Mouse (Mus musculus) limb, embryonic 15.5 days (tissue): Measurements from ENCODE around the gene Gm10322. TPM values are rescaled to one million over a fixed set of nuclear protein-coding genes. Genes with fewer than 3 reads are reported as not detected.

Source experiments
- ATAC-seq: fragments of 200-750 bp; cut with Nextera tagmentation; 2 replicates; pipeline ENCODE4 v1.8.0; 2017; ENCODE audit warnings: low read depth, moderate TSS enrichment; ENCODE audit not compliant: insufficient number of reproducible peaks, low FRiP score, low TSS enrichment
- H3K27ac ChIP-seq: fragments of 300-500 bp; sonication (generic); 2 replicates; pipeline ENCODE4 v1.5.1; 2015; ENCODE audit warnings: moderate library complexity, mild to moderate bottlenecking, inconsistent platforms
- H3K27me3 ChIP-seq: fragments of 300-500 bp; sonication (generic); 2 replicates; pipeline ENCODE4 v1.6.1; 2015; ENCODE audit warnings: inconsistent platforms
- H3K36me3 ChIP-seq: fragments of 300-500 bp; sonication (generic); 2 replicates; pipeline ENCODE4 v1.6.1; 2015; ENCODE audit warnings: inconsistent platforms
- H3K4me1 ChIP-seq: fragments of 300-500 bp; sonication (generic); 2 replicates; pipeline ENCODE4 v1.6.1; 2015; ENCODE audit warnings: inconsistent platforms
- H3K4me2 ChIP-seq: fragments of 300-500 bp; sonication (generic); 2 replicates; pipeline ENCODE4 v1.6.1; 2015; ENCODE audit warnings: mild to moderate bottlenecking, inconsistent platforms
- H3K4me3 ChIP-seq: fragments of 300-500 bp; sonication (generic); 2 replicates; pipeline ENCODE4 v1.5.1; 2015; ENCODE audit warnings: mild to moderate bottlenecking, inconsistent platforms
- H3K9ac ChIP-seq: fragments of 300-500 bp; sonication (generic); 2 replicates; pipeline ENCODE4 v1.6.1; 2015; ENCODE audit warnings: inconsistent platforms
- H3K9me3 ChIP-seq: fragments of 300-500 bp; sonication (generic); 2 replicates; pipeline ENCODE4 v1.6.1; 2016; ENCODE audit warnings: inconsistent platforms
- WGBS: fragments of 180-500 bp; shearing (Covaris S2); methylation state at CpG from one replicate; pipeline ENCODE4 v1.1.7; 2015; 5-methylcytosine and 5-hydroxymethylcytosine counted together
- polyA plus RNA-seq: library from polyadenylated mRNA; unstranded; fragments of >200 nt; fragmentation: Nextera tagmentation; extraction: Ambion mirVana; gene quantifications from 2 replicates; pipeline ENCODE4 v1.2.1, GENCODE M21; 2015

Gene Gm10322
- polyA plus RNA-seq, 1 experiment from 2014 or later, result not detected

DNA sequence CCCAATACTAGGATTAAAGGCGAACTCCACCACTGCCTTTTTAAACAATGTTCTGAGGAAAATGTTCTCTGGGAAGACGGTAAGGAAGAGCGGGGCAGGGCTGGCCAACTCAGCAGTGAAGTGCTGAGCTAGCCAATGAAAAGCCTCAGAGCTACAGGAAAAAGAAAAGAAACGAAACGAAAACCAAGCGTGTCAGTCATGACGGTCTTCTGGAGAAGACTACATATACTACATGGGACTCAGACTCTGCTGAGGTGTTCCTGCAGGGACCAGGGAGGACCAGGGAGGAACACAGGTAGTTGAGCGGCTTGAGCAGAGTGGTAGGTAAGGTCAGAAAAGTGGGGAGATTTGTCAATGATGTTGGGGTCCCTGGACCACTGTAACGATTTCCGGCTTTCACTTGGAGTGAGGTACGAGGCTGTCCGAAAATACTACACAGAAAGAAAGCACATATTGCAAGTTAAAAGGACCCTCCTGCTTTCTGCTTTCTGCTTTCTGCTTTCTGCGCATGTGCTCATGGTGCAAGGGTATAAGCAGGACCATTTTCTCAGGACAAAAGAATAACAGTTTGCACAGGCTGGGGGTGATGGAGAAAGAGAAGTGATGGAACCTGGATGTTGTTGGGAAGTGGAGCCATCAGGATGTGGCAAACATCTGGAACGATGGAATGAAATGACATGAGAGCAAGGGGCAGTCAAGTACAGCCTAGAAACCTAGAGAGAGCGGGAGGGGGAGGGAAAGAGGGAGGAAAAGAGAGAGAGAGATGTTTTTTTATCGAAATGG lies 21.1 kb downstream of the Gm10322 start:
- Histone ChIP-seq H3K36me3 (no peaks in the 10 kb centered on the region), H3K4me3 (peak overlapping the region; percentile 17), H3K4me2 (peak overlapping the region; percentile 17; the same call in 1 of the 2 replicates), H3K9ac (no peak overlapping the region), H3K4me1 (peaks cover 10% of the 10 kb centered on the region; the same call in 1 of the 2 replicates), H3K27me3 (no peaks in the 10 kb centered on the region), H3K27ac (peak overlapping the region; percentile 77), H3K9me3 (no peaks in the 10 kb centered on the region)
- 60% methylated on average over 16 of the region's 16 CpGs for WGBS
- ATAC-seq, result no peak

DNA sequence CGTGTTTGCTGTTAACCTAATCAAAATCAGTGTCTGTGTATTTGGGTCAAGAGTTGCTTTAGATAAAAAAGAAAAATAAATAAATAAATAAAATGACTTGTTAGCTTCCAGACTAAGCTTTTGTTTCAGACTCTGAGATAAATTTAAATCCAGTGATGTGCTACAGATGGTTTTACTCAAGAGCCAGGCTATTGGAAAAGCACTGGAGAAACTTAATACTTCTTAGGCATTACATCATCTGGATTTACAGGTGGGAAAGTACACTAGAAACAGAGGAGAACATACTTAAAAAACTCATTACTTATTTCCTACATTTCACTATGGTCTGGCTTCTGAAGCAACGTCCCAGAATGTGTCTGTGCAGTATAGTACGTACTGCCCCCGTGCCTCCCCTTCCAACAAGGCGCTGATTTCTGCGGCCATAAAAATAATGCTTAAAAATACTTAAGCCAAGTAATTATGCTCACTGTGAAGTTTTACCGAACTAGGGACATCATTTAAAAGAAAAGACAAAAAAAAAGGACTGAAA lies 21.8 kb downstream of the Gm10322 start:
- 24% methylated on average over 7 of the region's 7 CpGs for WGBS
- Histone ChIP-seq H3K27ac (peak overlapping the region; percentile 77), H3K9me3 (no peaks in the 10 kb centered on the region), H3K9ac (no peak overlapping the region), H3K4me3 (peak overlapping the region; percentile 17; the same call in 1 of the 2 replicates), H3K4me1 (peaks cover 10% of the 10 kb centered on the region; the same call in 1 of the 2 replicates), H3K4me2 (peak overlapping the region; percentile 22), H3K36me3 (no peaks in the 10 kb centered on the region), H3K27me3 (no peaks in the 10 kb centered on the region)
- ATAC-seq, result peak; percentile 82

- H3K27me3 ChIP-seq, result no peaks in the 10 kb centered on the region
These were observed 22.7 kb downstream of the Gm10322 start for GRCm38 (mm10) chr10:59638576-59638975.

GRCm38 (mm10) chr10:59642659-59643377 lies 27.0 kb downstream of the Gm10322 start:
- WGBS, result 72% methylated on average over 8 of the region's 8 CpGs
- Histone ChIP-seq H3K9me3 (no peaks in the 10 kb centered on the region), H3K4me1 (peaks cover 6% of the 10 kb centered on the region; the same call in 1 of the 2 replicates), H3K9ac (no peak overlapping the region), H3K27ac (no peak overlapping the region), H3K27me3 (no peaks in the 10 kb centered on the region), H3K4me2 (no peak overlapping the region), H3K36me3 (no peaks in the 10 kb centered on the region), H3K4me3 (no peak overlapping the region)
- ATAC-seq, result no peak

More at GRCm38 (mm10) chr10:59638576-59638975, 22.7 kb downstream of the Gm10322 start:
- Histone ChIP-seq H3K4me2 (no peak overlapping the region), H3K27ac (peak overlapping the region; percentile 75; the same call in 1 of the 2 replicates), H3K4me1 (peaks cover 10% of the 10 kb centered on the region; the same call in 1 of the 2 replicates), H3K9ac (no peak overlapping the region), H3K36me3 (no peaks in the 10 kb centered on the region), H3K9me3 (no peaks in the 10 kb centered on the region), H3K4me3 (no peak overlapping the region)
- 61% methylated on average over 6 of the region's 6 CpGs for WGBS
- no peak for ATAC-seq

- no peaks in the 10 kb centered on the region for H3K36me3 ChIP-seq
- no peaks in the 10 kb centered on the region for H3K9me3 ChIP-seq
- no peak for ATAC-seq
- H3K27me3 ChIP-seq, result no peaks in the 10 kb centered on the region
- no peak overlapping the region for H3K27ac ChIP-seq
- no peak overlapping the region for H3K9ac ChIP-seq
- H3K4me2 ChIP-seq, result no peak overlapping the region
- no peak overlapping the region for H3K4me3 ChIP-seq
- 83% methylated on average over 9 of the region's 9 CpGs for WGBS
- no peaks in the 10 kb centered on the region; the same call in 1 of the 2 replicates for H3K4me1 ChIP-seq
These were observed 27.8 kb downstream of the Gm10322 start for GRCm38 (mm10) chr10:59643645-59644044.

DNA sequence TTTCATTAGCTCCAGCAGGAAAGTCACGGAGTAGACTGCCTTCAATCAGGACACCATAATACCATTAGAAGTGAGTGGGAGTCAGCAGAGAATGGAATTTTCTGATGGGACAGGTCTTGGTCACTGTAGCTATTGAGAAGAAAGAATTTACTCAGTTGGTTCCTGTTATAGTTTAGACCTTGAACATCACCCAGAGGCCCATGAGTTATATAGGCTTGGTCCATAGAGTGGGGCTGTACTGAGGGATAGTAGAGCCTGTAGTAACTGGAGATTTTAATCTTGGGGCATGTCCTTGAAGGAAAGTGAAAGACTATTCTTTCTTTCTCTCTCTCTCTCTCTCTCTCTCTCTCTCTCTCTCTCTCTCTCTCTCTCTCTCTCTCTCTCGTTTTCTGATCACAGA lies 28.8 kb downstream of the Gm10322 start:
- WGBS, result 61% methylated on average over 2 of the region's 2 CpGs
- Histone ChIP-seq H3K27ac (no peak overlapping the region), H3K27me3 (no peaks in the 10 kb centered on the region), H3K9me3 (no peaks in the 10 kb centered on the region; the same call in 1 of the 2 replicates), H3K4me3 (no peak overlapping the region), H3K4me2 (no peak overlapping the region), H3K36me3 (no peaks in the 10 kb centered on the region), H3K9ac (no peak overlapping the region), H3K4me1 (no peaks in the 10 kb centered on the region)
- ATAC-seq, result no peak

GRCm38 (mm10) chr10:59645153-59645552 lies 29.3 kb downstream of the Gm10322 start:
- WGBS, result 65% methylated on average over 4 of the region's 4 CpGs
- H3K36me3 ChIP-seq, result no peaks in the 10 kb centered on the region
- H3K4me3 ChIP-seq, result no peak overlapping the region
- no peak for ATAC-seq
- H3K27ac ChIP-seq, result no peak overlapping the region
- no peaks in the 10 kb centered on the region for H3K27me3 ChIP-seq
- no peaks in the 10 kb centered on the region for H3K4me1 ChIP-seq
- H3K9ac ChIP-seq, result no peak overlapping the region
- no peaks in the 10 kb centered on the region; the same call in 1 of the 2 replicates for H3K9me3 ChIP-seq
- no peak overlapping the region for H3K4me2 ChIP-seq

GRCm38 (mm10) chr10:59646821-59647378 lies 31.0 kb downstream of the Gm10322 start:
- Histone ChIP-seq H3K27ac (no peak overlapping the region), H3K4me2 (no peak overlapping the region), H3K4me1 (no peaks in the 10 kb centered on the region), H3K4me3 (no peak overlapping the region), H3K27me3 (no peaks in the 10 kb centered on the region), H3K9ac (no peak overlapping the region), H3K36me3 (no peaks in the 10 kb centered on the region), H3K9me3 (no peaks in the 10 kb centered on the region; the same call in 1 of the 2 replicates)
- WGBS, result 89% methylated on average over 5 of the region's 5 CpGs
- no peak for ATAC-seq

DNA sequence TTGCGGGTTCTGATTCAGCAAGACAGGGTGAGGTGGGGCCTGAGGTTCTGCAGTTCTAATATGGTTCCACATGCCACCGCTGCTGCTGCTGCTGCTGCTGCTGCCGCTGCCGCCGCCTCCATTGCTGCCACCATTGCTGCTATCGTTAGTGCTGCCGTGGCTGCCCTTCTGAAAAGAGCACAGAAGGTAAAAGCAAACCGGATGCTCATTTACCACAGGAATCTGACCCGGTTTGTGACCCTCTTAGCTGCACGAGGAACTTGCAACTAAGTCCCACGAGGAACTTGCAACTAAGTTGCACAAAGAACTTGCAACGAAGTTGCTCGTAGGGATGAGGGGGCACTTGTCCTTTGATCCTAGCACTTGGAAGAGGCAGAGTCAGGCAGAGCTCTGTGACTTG lies 40.9 kb downstream of the Gm10322 start:
- Histone ChIP-seq H3K4me3 (no peak overlapping the region), H3K4me2 (no peak overlapping the region), H3K36me3 (no peaks in the 10 kb centered on the region), H3K9ac (no peak overlapping the region), H3K27me3 (no peaks in the 10 kb centered on the region), H3K27ac (no peak overlapping the region), H3K9me3 (no peaks in the 10 kb centered on the region), H3K4me1 (no peaks in the 10 kb centered on the region)
- 66% methylated on average over 13 of the region's 13 CpGs for WGBS
- ATAC-seq, result no peak

DNA sequence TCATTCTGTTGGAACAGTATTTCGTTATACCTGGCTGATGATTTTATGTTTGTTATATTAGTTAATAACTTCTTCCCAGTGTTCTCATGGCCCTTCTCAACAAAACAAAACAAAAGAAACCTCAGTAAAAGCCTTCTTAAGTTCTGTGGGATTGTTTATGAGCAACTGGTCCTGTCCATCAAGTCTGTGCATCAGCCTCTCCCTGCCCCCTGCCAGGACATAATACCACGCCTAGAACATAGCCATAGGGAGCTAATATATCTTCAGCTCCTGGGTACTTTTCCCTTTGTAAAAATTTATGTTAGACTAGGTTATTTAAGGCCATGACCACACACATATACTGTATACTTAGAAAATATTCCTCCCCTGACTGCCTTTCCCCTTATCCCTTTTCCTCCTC lies 48.9 kb downstream of the Gm10322 start:
- no peaks in the 10 kb centered on the region for H3K27me3 ChIP-seq
- no peaks in the 10 kb centered on the region for H3K9me3 ChIP-seq
- no peaks in the 10 kb centered on the region for H3K36me3 ChIP-seq
- H3K4me1 ChIP-seq, result peaks cover 16% of the 10 kb centered on the region; the same call in 1 of the 2 replicates
- H3K4me2 ChIP-seq, result no peak overlapping the region
- WGBS, result 54% methylated on average over 2 of the region's 2 CpGs
- no peak for ATAC-seq
- no peak overlapping the region for H3K4me3 ChIP-seq
- no peak overlapping the region for H3K9ac ChIP-seq
- H3K27ac ChIP-seq, result no peak overlapping the region

DNA sequence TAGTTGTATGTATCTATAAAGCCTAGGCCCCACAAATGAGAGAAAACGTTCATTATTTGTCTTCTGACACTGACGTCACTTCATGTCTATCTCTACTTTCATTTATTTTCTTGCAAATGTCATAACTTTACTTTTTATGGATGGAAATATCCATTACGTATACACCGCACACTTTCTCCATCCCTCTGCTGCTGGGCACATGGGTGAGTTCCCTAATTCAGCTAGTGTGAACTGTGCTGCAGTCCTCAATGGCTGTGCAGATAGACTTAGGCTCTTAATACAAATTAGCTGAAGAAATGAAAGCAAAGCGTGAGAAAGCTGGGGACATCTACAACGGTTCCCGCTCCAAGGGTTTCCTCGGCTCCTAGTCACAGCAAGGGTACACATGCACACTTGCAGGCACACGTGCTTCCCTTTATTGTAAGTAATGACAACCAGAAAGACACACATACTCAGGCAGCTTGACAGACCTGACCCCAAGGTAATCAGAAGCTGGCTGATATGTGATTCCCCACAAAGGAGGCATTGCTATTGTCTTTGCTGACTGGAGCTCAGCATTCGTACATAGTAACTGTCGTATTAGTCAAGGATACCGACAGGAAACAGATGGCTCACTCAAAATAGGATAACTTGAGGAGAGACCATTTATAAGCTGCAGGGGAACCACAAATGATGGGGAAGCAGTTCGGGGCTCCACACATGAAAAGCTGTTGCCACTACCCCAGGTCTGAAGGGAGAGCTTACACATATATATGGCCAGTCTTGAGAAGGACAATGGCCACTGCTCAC lies 49.8 kb downstream of the Gm10322 start:
- H3K27ac ChIP-seq, result peak overlapping the region; percentile 11; the same call in 1 of the 2 replicates
- 62% methylated on average over 13 of the region's 13 CpGs for WGBS
- H3K4me1 ChIP-seq, result peaks cover 16% of the 10 kb centered on the region; the same call in 1 of the 2 replicates
- H3K9ac ChIP-seq, result no peak overlapping the region
- H3K36me3 ChIP-seq, result no peaks in the 10 kb centered on the region
- no peaks in the 10 kb centered on the region for H3K27me3 ChIP-seq
- H3K4me2 ChIP-seq, result no peak overlapping the region
- no peak for ATAC-seq
- no peaks in the 10 kb centered on the region for H3K9me3 ChIP-seq
- H3K4me3 ChIP-seq, result no peak overlapping the region
